Mouse (Mus musculus): ENCODE data around the gene Akap8. TPM values are rescaled to one million over a fixed set of nuclear protein-coding genes. Genes with fewer than 3 reads are reported as not detected.

Akap8 gene
- polyA plus RNA-seq, 1 experiment from 2014 or later = 114 TPM

GRCm38 (mm10) chr17:32307963-32308362 lies 13.1 kb downstream of the Akap8 start:
- Histone ChIP-seq H3K4me1 (replicated peaks) (no peaks in the 10 kb centered on the region), H3K27ac (no peak overlapping the region), H3K36me3 (peaks cover 100% of the 10 kb centered on the region), H3K4me3 (no peak overlapping the region), H3K9me3 (no peaks in the 10 kb centered on the region), H3K27me3 (ENCODE audit: insufficient read depth, poor library complexity, severe bottlenecking) (no peaks in the 10 kb centered on the region)
- WGBS = 96% methylated on average over 4 of the region's 4 CpGs
- DNase-seq (ENCODE audit: low spot score) = no peak

GRCm38 (mm10) chr17:32298125-32298524 lies 22.9 kb downstream of the Akap8 start:
- 88% methylated on average over 1 of the region's 1 CpGs for WGBS
- Histone ChIP-seq H3K27ac (no peak overlapping the region), H3K4me3 (no peak overlapping the region), H3K36me3 (peaks cover 7% of the 10 kb centered on the region), H3K4me1 (replicated peaks) (no peaks in the 10 kb centered on the region), H3K27me3 (ENCODE audit: insufficient read depth, poor library complexity, severe bottlenecking) (no peaks in the 10 kb centered on the region), H3K9me3 (no peaks in the 10 kb centered on the region)
- no peak for DNase-seq (ENCODE audit: low spot score)

- Histone ChIP-seq H3K36me3 (no peaks in the 10 kb centered on the region), H3K27me3 (ENCODE audit: insufficient read depth, poor library complexity, severe bottlenecking) (no peaks in the 10 kb centered on the region), H3K27ac (no peak overlapping the region), H3K9me3 (no peaks in the 10 kb centered on the region), H3K4me3 (no peak overlapping the region), H3K4me1 (replicated peaks) (no peaks in the 10 kb centered on the region)
- no peak for DNase-seq (ENCODE audit: low spot score)
- 86% methylated on average over 2 of the region's 2 CpGs for WGBS
Observed at GRCm38 (mm10) chr17:32295901-32296300, 25.1 kb downstream of the Akap8 start.

DNA sequence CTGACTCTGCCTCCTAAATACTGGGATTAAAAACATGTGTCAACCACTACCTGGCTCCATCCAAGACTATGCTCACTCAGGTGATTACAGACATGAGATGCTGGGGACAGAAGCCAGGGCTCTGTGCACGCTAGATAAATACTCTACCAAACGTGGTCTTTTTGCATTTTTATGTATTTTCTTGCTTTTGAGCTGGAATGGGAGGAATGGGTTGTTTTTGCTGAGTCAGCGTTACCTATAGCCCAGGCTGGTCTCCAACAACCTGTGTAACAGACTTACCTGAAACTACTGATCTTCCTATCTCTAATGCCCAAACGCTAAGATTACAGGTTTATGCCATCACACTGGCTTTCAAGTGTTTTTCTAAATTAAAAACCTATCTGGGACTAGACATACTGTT lies 25.9 kb downstream of the Akap8 start:
- H3K9me3 ChIP-seq = no peaks in the 10 kb centered on the region
- no peaks in the 10 kb centered on the region for H3K36me3 ChIP-seq
- no peak overlapping the region for H3K4me3 ChIP-seq
- no peak overlapping the region for H3K27ac ChIP-seq
- no peaks in the 10 kb centered on the region for H3K27me3 ChIP-seq (ENCODE audit: insufficient read depth, poor library complexity, severe bottlenecking)
- DNase-seq (ENCODE audit: low spot score) = no peak
- H3K4me1 ChIP-seq (replicated peaks) = no peaks in the 10 kb centered on the region
- 85% methylated on average over 4 of the region's 4 CpGs for WGBS

DNA sequence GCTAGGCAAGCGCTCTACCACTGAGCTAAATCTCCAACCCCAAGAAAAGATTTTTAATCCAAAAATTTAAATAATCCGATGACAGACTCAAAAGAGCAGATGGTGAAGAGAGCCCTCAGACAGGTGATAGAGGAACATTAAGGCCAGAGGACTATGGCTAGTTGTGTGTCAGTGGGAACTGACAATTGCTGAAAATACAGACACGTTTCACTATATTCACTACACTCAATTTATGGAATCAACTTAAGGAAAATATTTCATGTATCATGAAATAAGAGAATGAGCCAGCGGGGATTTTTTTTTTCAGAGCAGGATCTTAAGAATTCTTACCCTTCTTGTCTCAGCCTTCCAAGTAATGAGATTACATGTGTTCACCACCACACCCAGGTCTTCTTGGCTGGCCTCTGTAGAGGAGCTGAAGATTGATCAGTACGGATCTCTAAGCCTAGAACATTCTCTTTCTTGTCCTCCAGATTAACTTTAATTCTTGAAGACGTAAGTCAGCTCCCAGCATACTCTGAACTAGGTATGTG lies 35.8 kb downstream of the Akap8 start:
- Histone ChIP-seq H3K9me3 (no peaks in the 10 kb centered on the region), H3K27ac (peak overlapping the region; percentile 99), H3K27me3 (ENCODE audit: insufficient read depth, poor library complexity, severe bottlenecking) (no peaks in the 10 kb centered on the region), H3K4me3 (peak overlapping the region; percentile 98), H3K36me3 (peaks cover 7% of the 10 kb centered on the region; the same call in 1 of the 2 replicates), H3K4me1 (replicated peaks) (peaks cover 32% of the 10 kb centered on the region)
- WGBS = 60% methylated on average over 6 of the region's 6 CpGs
- DNase-seq (ENCODE audit: low spot score) = no peak

- Histone ChIP-seq H3K4me1 (replicated peaks) (peaks cover 32% of the 10 kb centered on the region), H3K4me3 (peak within 1 kb of the TSS; percentile 98), H3K9me3 (no peaks in the 10 kb centered on the region), H3K27me3 (ENCODE audit: insufficient read depth, poor library complexity, severe bottlenecking) (no peaks in the 10 kb centered on the region), H3K27ac (peak within 1 kb of the TSS; percentile 99), H3K36me3 (peaks cover 8% of the 10 kb centered on the region; the same call in 1 of the 2 replicates)
- DNase-seq (ENCODE audit: low spot score) = peak; percentile 93
- under 1% methylated on average over 100 of the region's 100 CpGs for WGBS
Observed at GRCm38 (mm10) chr17:32284262-32285137, 36.5 kb downstream of the Akap8 start, which contains the start of gene Brd4. Gene Brd4, minus strand, starts transcription at chr17:32284722.

DNA sequence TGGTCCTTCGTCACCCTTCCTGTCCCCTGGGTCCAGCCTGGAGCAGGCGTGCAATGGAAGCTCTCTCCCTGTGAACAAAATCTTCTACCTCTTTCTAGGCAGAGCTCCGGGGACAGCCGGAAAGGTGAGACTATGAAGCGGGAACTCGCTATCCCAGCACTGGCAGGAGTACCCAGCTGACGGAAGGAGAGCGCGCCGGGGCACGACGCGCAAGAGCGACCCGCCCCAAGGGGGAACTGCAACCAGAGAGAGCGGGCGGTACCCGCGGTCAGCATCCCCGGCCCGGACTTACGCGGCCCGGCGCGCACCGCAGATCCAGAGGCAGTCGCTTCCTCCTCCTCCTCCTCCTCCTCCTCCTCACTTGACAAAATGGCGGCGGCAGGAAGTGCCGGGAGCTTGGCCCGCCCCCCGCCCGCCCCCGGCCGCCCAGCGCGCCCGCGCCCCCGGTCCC lies 37.2 kb downstream of the Akap8 start:
- Histone ChIP-seq H3K4me3 (peak overlapping the region; percentile 98), H3K27me3 (ENCODE audit: insufficient read depth, poor library complexity, severe bottlenecking) (no peaks in the 10 kb centered on the region), H3K36me3 (peaks cover 9% of the 10 kb centered on the region; the same call in 1 of the 2 replicates), H3K9me3 (no peaks in the 10 kb centered on the region), H3K4me1 (replicated peaks) (peaks cover 32% of the 10 kb centered on the region), H3K27ac (peak overlapping the region; percentile 99)
- WGBS = under 1% methylated on average over 40 of the region's 41 CpGs
- DNase-seq (ENCODE audit: low spot score) = peak; percentile 72

DNA sequence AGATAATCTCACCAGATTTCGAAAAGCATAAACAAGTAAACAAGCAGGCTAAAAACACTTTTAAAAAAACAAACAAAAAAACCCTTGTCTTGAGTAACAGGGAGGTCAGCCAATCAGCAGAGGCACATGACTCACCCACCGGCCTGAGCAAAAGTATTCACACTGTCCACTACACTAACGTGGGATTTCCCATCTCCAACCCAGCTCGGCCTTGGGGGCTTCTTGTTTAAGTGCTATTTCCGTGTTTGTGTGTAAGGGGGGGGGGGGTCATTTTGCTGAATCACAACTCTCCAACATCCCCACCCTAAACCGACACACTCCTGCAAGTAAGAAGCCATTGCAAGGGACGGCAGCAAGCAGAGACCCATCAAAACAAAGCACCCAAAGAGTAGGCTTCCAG lies 37.7 kb downstream of the Akap8 start:
- H3K27ac ChIP-seq = peak overlapping the region; percentile 99
- H3K27me3 ChIP-seq (ENCODE audit: insufficient read depth, poor library complexity, severe bottlenecking) = no peaks in the 10 kb centered on the region
- peaks cover 32% of the 10 kb centered on the region for H3K4me1 ChIP-seq (replicated peaks)
- no peaks in the 10 kb centered on the region for H3K9me3 ChIP-seq
- DNase-seq (ENCODE audit: low spot score) = no peak
- peaks cover 9% of the 10 kb centered on the region; the same call in 1 of the 2 replicates for H3K36me3 ChIP-seq
- WGBS = 11% methylated on average over 7 of the region's 7 CpGs
- peak overlapping the region; percentile 98 for H3K4me3 ChIP-seq

- no peaks in the 10 kb centered on the region for H3K9me3 ChIP-seq
- peaks cover 9% of the 10 kb centered on the region; the same call in 1 of the 2 replicates for H3K36me3 ChIP-seq
- no peak overlapping the region for H3K27ac ChIP-seq
- H3K4me3 ChIP-seq = no peak overlapping the region
- peaks cover 32% of the 10 kb centered on the region for H3K4me1 ChIP-seq (replicated peaks)
- 88% methylated on average over 4 of the region's 4 CpGs for WGBS
- DNase-seq (ENCODE audit: low spot score) = no peak
- H3K27me3 ChIP-seq (ENCODE audit: insufficient read depth, poor library complexity, severe bottlenecking) = no peaks in the 10 kb centered on the region
Observed at GRCm38 (mm10) chr17:32281611-32282310, 39.3 kb downstream of the Akap8 start.

DNA sequence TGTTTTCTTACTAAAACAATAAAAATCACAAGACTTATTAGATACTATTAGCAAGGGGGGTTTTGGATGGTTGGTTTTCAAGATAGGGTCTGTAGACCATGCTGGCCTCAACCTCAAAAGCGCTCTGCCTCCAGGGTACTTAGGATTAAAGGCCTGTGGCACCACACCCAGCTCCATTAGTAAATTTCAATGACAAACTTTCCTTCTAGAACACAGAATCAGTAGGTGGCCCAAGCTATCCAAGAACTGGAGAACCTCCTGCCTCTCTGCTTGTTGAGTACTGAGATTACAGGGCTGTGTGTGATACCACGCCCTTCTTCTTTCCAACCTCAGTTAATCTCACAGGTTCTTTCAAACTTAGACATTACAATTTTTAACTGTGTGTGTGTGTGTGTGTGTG lies 39.9 kb downstream of the Akap8 start:
- WGBS = 97% methylated on average over 2 of the region's 2 CpGs
- Histone ChIP-seq H3K27me3 (ENCODE audit: insufficient read depth, poor library complexity, severe bottlenecking) (no peaks in the 10 kb centered on the region), H3K9me3 (no peaks in the 10 kb centered on the region), H3K27ac (no peak overlapping the region), H3K36me3 (peaks cover 9% of the 10 kb centered on the region; the same call in 1 of the 2 replicates), H3K4me1 (replicated peaks) (peaks cover 32% of the 10 kb centered on the region), H3K4me3 (no peak overlapping the region)
- no peak for DNase-seq (ENCODE audit: low spot score)

GRCm38 (mm10) chr17:32280575-32280974 lies 40.5 kb downstream of the Akap8 start:
- Histone ChIP-seq H3K9me3 (no peaks in the 10 kb centered on the region), H3K36me3 (peaks cover 9% of the 10 kb centered on the region; the same call in 1 of the 2 replicates), H3K27me3 (ENCODE audit: insufficient read depth, poor library complexity, severe bottlenecking) (no peaks in the 10 kb centered on the region), H3K27ac (no peak overlapping the region), H3K4me3 (no peak overlapping the region), H3K4me1 (replicated peaks) (peaks cover 31% of the 10 kb centered on the region)
- WGBS = 90% methylated on average over 3 of the region's 3 CpGs
- DNase-seq (ENCODE audit: low spot score) = no peak

GRCm38 (mm10) chr17:32277201-32277600 lies 43.8 kb downstream of the Akap8 start:
- 88% methylated on average over 1 of the region's 1 CpGs for WGBS
- Histone ChIP-seq H3K27ac (no peak overlapping the region), H3K36me3 (peaks cover 9% of the 10 kb centered on the region; the same call in 1 of the 2 replicates), H3K4me1 (replicated peaks) (peaks cover 13% of the 10 kb centered on the region), H3K27me3 (ENCODE audit: insufficient read depth, poor library complexity, severe bottlenecking) (no peaks in the 10 kb centered on the region), H3K9me3 (no peaks in the 10 kb centered on the region), H3K4me3 (no peak overlapping the region)
- DNase-seq (ENCODE audit: low spot score) = no peak
